Mouse (Mus musculus): ENCODE data around the gene Aspg.

GRCm38 (mm10) chr12:112086250-112086649 lies 20.2 kb upstream of the Aspg start:
- TF ChIP-seq POLR2A (IDR thresholded peaks at IDR 0.05; ENCODE audit: low read depth, low read length): no peak
- TF ChIP-seq CTCF (conservative IDR thresholded peaks at IDR 0.05; ENCODE audit: insufficient read depth, insufficient read length, low read depth, low read length): no peak
